Comparison of ENCODE assay signal across 23 mouse cellular contexts in genomic region chr11:61109707-61110106, GRCm38 (mm10).
"Had no signal": no experiment of that assay in that cellular context is flagged by ENCODE, and none has a peak within 500 bp of the region (broad histone marks: within the 10 kb centered on the region; RNA-seq: fewer than 3 reads in every experiment).

No protein-coding gene starts in this region.

- H3K4me1 ChIP-seq: limb, embryonic 10.5 days; limb, embryonic 13.5 days; liver, embryonic 13.5 days; neural tube, embryonic 12.5 days had no signal

- H3K36me3 ChIP-seq: limb, embryonic 10.5 days; limb, embryonic 13.5 days; liver, embryonic 13.5 days; midbrain, embryonic 12.5 days; midbrain, embryonic 15.5 days; neural tube, embryonic 12.5 days; neural tube, embryonic 15.5 days had no signal

- ATAC-seq: intestine, embryonic 16.5 days; lung, postnatal 0 days; midbrain, embryonic 15.5 days had no signal

- H3K4me2 ChIP-seq: limb, embryonic 13.5 days; liver, embryonic 13.5 days; lung, embryonic 14.5 days; midbrain, embryonic 12.5 days; midbrain, embryonic 15.5 days; neural tube, embryonic 12.5 days; neural tube, embryonic 15.5 days had no signal

- H3K9me3 ChIP-seq: limb, embryonic 10.5 days; limb, embryonic 13.5 days; liver, embryonic 13.5 days; midbrain, embryonic 12.5 days; midbrain, embryonic 15.5 days; neural tube, embryonic 12.5 days; neural tube, embryonic 15.5 days had no signal

- H3K9ac ChIP-seq: limb, embryonic 13.5 days; liver, embryonic 13.5 days; lung, embryonic 14.5 days; midbrain, embryonic 12.5 days; midbrain, embryonic 15.5 days; neural tube, embryonic 12.5 days; neural tube, embryonic 15.5 days had no signal

- H3K27me3 ChIP-seq: limb, embryonic 13.5 days; midbrain, embryonic 15.5 days; neural tube, embryonic 12.5 days; neural tube, embryonic 15.5 days had no signal

- DNase-seq: kidney, adult 18-20 months; kidney, adult 9 months; kidney, postnatal 25 days; layer of hippocampus, adult 9-11 months; liver; liver, embryonic 13.5 days; lung, embryonic 14.5 days; right cerebral cortex, adult 18-20 months; right cerebral cortex, postnatal 14 days; right cerebral cortex, postnatal 4 days; thymus, adult 2 months; thymus, postnatal 25 days had no signal

- H3K4me3 ChIP-seq: layer of hippocampus, adult 2 months; limb, embryonic 10.5 days; limb, embryonic 13.5 days; liver, embryonic 13.5 days; midbrain, embryonic 12.5 days; midbrain, embryonic 15.5 days; neural tube, embryonic 12.5 days; neural tube, embryonic 15.5 days had no signal

- H3K27ac ChIP-seq: kidney, postnatal 0 days; layer of hippocampus, adult 2 months; limb, embryonic 13.5 days; liver, embryonic 13.5 days; midbrain, embryonic 12.5 days; midbrain, embryonic 15.5 days; neural tube, embryonic 12.5 days; neural tube, embryonic 15.5 days; stomach, postnatal 0 days had no signal
